Mouse (Mus musculus) heart, adult 2 months (tissue): ENCODE data around the gene Gm10053.

ENCODE experiments used
- CTCF ChIP-seq: fragments of 200-600 bp; IDR thresholded peaks from 2 replicates; pipeline ENCODE4 v1.8.1; 2022; ENCODE audit warnings: antibody characterized with exemption, mild to moderate bottlenecking, moderate library complexity
- POLR2A ChIP-seq: fragments of 200-500 bp; IDR thresholded peaks from 2 replicates; pipeline ENCODE4 v1.6.1; 2011; ENCODE audit warnings: mild to moderate bottlenecking, low read depth, low read length, control low read depth; ENCODE audit not compliant: insufficient read depth

DNA sequence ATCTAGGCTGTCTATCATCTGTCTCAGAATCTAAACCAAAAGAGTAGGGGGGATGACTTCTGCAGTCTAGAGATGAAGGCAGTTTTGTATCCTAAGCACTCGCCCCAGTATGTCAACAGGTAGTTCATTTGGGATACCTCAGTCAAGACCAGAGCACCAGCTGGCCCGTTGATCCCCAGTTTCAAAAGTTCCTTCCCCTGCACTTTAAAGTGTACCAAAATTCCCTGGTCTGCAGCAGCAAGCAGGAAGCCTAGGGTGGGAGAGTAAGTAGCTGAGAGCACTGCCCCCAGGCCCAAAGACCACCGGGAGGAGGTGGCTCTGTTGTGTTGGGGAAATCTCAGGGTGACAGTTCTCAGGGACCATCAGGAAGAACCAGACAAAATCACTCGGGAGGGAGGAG, 21.1 kb downstream of the Gm10053 start:
- TF ChIP-seq CTCF (no peak), POLR2A (no peak)
